Mouse (Mus musculus) liver, adult 2 months (tissue): ENCODE results near the gene Gm49776. TPM values are rescaled to one million over a fixed set of nuclear protein-coding genes. Genes with fewer than 3 reads are reported as not detected.

Experiments
- DNase-seq: peaks from one replicate; pipeline ENCODE4 v3.0.0-alpha.2; 2011; ENCODE audit warnings: low read depth, low spot score; ENCODE audit errors: extremely low read depth
- H3K27ac ChIP-seq: fragments of 200-500 bp; replicated peaks from 2 replicates; pipeline ENCODE4 v1.5.1; 2012; ENCODE audit warnings: low read depth, mild to moderate bottlenecking, control low read depth, inconsistent platforms, low read length; ENCODE audit not compliant: insufficient read depth
- H3K27me3 ChIP-seq: fragments of 200-500 bp; 2 replicates; pipeline ENCODE4 v1.6.1; 2012; ENCODE audit warnings: mild to moderate bottlenecking, moderate library complexity, low read length, inconsistent platforms; ENCODE audit not compliant: control insufficient read depth, insufficient read depth
- H3K36me3 ChIP-seq: fragments of 200-500 bp; 2 replicates; pipeline ENCODE4 v1.6.1; 2012; ENCODE audit warnings: low read length, inconsistent platforms; ENCODE audit not compliant: control insufficient read depth, insufficient read depth
- H3K4me1 ChIP-seq: fragments of 200-500 bp; 2 replicates; pipeline ENCODE4 v1.6.1; 2011; ENCODE audit warnings: low read length; ENCODE audit not compliant: control insufficient read depth, insufficient read depth
- H3K4me3 ChIP-seq: fragments of 200-500 bp; 2 replicates; pipeline ENCODE4 v1.5.1; 2011; ENCODE audit warnings: low read depth, mild to moderate bottlenecking, control low read depth, low read length, moderate library complexity; ENCODE audit not compliant: insufficient read depth
- H3K79me2 ChIP-seq: fragments of 200-500 bp; 2 replicates; pipeline ENCODE4 v1.6.1; 2012; ENCODE audit warnings: inconsistent platforms, mild to moderate bottlenecking, low read length, moderate library complexity; ENCODE audit not compliant: control insufficient read depth, insufficient read depth
- H3K9ac ChIP-seq: fragments of 200-500 bp; 2 replicates; pipeline ENCODE4 v1.6.1; 2012; ENCODE audit warnings: low read depth, mild to moderate bottlenecking, control low read depth, inconsistent platforms, low read length
- CTCF ChIP-seq: fragments of 200-500 bp; IDR thresholded peaks from 2 replicates; pipeline ENCODE4 v1.5.1; 2011; ENCODE audit warnings: low read depth, low read length, control low read depth
- POLR2A ChIP-seq: fragments of 200-500 bp; IDR thresholded peaks from 2 replicates; pipeline ENCODE4 v1.6.1; 2011; ENCODE audit warnings: low read length, control low read depth; ENCODE audit not compliant: insufficient read depth; ENCODE audit errors: extremely low read depth
- WGBS: fragments of 180-500 bp; shearing (Covaris S2); methylation state at CpG from one replicate; pipeline ENCODE4 v1.1.7; 2018; 5-methylcytosine and 5-hydroxymethylcytosine counted together
- polyA plus RNA-seq: library from polyadenylated mRNA; depleted of rRNA; stranded (reverse); fragments of >200 nt; gene quantifications from 2 replicates; pipeline ENCODE4 v1.2.3, GENCODE M21; 2012
- total RNA-seq: library from RNA; depleted of rRNA; stranded (reverse); fragments of >200 nt; gene quantifications from 2 replicates; pipeline ENCODE4 v1.2.3, GENCODE M21; 2014

Gene Gm49776
- total and polyA plus RNA-seq, 2 experiments, result not detected

DNA sequence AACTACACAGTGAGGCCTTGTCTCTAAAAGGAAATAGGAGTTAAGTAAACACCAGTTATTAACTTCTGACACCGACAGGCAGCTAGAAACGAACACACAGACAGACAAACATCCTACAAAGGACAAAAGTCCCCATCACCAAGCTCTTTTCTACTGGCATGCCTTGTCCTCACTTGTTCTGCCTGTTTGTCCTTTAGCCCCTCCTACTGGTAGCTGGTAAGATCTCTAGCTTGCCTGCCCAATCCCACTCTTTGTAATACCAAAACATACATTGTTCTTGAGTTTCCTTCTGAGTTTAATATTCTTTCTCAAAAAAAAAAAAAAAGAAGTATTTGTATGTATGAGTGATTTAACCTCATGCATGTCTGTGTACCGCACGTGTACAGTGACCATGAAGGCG is 10.1 kb upstream of the Gm49776 start:
- no peak for DNase-seq
- no peaks in the 10 kb centered on the region for H3K79me2 ChIP-seq
- H3K4me3 ChIP-seq, result no peak overlapping the region
- no peaks in the 10 kb centered on the region for H3K27me3 ChIP-seq
- no peaks in the 10 kb centered on the region for H3K4me1 ChIP-seq
- no peak overlapping the region for H3K9ac ChIP-seq
- 82% methylated on average over 5 of the region's 5 CpGs for WGBS
- no peak overlapping the region for H3K27ac ChIP-seq
- peaks cover 51% of the 10 kb centered on the region for H3K36me3 ChIP-seq
- no peak for TF ChIP-seq CTCF
- no peak for TF ChIP-seq POLR2A

DNA sequence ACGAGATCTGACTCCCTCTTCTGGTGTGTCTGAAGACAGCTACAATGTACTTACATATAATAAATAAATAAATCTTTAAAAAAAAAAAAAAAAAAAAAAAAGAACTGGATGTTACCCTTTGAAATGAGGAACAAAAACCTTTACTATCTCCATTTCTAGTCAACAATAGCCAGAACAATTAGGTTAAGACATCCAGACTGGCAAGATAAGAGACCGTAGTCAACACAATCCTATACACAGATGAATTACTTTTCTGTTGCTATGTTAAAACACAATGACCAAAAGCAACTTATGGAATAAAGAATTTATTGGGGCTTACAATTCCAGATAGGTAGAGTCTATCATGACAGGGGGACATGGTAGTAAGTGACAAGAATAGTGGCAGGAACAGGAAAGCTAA is 6.9 kb upstream of the Gm49776 start:
- no peaks in the 10 kb centered on the region for H3K79me2 ChIP-seq
- H3K36me3 ChIP-seq, result peaks cover 33% of the 10 kb centered on the region
- no peak overlapping the region for H3K9ac ChIP-seq
- H3K4me1 ChIP-seq, result no peaks in the 10 kb centered on the region
- no peak for TF ChIP-seq CTCF
- TF ChIP-seq POLR2A, result no peak
- no peak overlapping the region for H3K27ac ChIP-seq
- 83% methylated on average over 2 of the region's 2 CpGs for WGBS
- DNase-seq, result no peak
- H3K4me3 ChIP-seq, result no peak overlapping the region
- H3K27me3 ChIP-seq, result no peaks in the 10 kb centered on the region

DNA sequence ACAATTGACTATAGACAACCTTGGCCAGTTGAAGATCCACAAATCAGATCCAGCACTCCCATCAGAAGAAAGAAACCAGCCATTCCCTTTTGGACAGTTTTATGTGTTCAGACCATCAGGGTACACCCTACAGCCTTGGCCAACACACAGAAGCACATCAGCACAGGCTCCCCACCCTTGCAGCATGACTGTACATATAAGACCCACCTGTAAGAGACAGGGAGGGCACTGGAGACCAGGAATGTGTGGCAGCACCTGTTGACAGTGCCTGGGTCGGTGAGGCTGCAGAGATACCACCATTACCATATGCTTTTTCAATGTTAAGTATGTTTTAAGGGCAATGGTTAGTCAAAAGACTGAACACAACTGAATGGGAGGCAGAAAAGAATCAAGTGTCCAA is 4.3 kb downstream of the Gm49776 start:
- TF ChIP-seq POLR2A, result no peak
- no peak for TF ChIP-seq CTCF
- Histone ChIP-seq H3K36me3 (peaks cover 46% of the 10 kb centered on the region), H3K27me3 (no peaks in the 10 kb centered on the region), H3K4me3 (no peak overlapping the region), H3K9ac (no peak overlapping the region), H3K79me2 (peaks cover 5% of the 10 kb centered on the region; the same call in 1 of the 2 replicates), H3K27ac (no peak overlapping the region), H3K4me1 (peaks cover 7% of the 10 kb centered on the region)
- 89% methylated on average over 1 of the region's 1 CpGs for WGBS
- DNase-seq, result no peak

DNA sequence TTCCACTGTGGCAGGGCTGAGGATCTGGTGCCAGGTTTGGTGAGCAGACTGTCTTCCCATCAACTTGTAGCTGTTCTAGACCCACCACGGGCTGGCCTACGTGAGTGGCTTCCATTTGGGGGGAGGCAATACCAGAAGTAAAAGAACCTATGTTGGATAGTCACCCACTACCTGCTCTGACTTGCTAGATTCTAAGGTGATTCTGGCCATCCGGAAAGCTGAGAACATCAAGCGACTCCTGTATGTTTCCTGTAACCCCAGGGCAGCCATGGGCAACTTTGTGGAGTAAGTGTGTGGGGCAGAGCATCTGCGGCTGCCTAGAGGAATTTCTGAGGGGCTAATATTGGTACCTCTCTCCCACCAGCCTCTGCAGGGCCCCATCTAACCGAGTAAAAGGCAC is 5.4 kb downstream of the Gm49776 start:
- H3K27me3 ChIP-seq, result no peaks in the 10 kb centered on the region
- no peak for TF ChIP-seq CTCF
- no peak for TF ChIP-seq POLR2A
- no peak overlapping the region for H3K27ac ChIP-seq
- H3K9ac ChIP-seq, result no peak overlapping the region
- H3K4me1 ChIP-seq, result peaks cover 7% of the 10 kb centered on the region
- WGBS, result 85% methylated on average over 6 of the region's 6 CpGs
- H3K79me2 ChIP-seq, result peaks cover 10% of the 10 kb centered on the region; the same call in 1 of the 2 replicates
- peaks cover 38% of the 10 kb centered on the region for H3K36me3 ChIP-seq
- no peak for DNase-seq
- no peak overlapping the region for H3K4me3 ChIP-seq

DNA sequence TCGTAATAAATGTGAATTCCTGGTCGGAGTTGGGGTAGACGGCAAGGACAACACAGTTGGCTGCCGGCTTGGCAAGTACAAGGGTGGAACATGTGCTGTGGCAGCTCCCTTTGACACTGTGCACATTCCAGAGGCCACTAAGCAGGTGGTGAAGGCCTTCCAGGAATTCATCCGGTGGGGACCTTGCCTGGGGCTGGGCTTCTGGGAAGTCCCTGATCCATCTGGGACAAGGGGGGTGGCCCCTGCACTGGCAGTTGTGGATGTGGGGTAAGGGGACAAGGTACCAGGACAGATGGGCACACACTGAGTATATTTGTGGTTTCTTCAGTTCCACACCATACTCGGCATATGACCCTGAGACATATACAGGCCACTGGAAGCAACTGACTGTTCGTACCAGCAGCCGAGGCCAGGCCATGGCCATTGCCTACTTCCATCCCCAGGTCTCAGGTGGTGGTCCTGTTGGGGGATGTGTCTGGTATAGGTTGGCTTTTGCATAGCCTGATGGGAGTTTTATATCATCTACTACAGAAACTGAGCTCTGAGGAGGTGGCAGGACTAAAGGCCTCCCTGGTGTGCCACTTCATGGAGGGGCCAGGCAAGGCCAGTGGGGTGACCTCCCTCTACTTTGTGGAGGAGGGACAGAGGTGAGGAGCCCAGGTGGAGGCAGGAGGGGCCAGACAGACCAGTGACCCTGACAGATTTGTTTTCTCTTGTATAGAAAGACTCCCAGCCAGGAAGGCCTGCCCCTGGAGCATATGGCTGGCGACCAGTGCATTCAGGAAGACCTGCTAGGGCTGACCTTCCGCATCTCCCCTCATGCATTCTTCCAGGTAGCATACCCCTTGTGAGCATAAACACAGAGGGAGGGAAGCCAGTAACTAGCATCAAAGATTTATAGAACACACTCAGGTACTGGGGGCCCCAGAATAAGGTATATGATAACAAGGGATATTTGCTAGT is 7.0 kb downstream of the Gm49776 start:
- TF ChIP-seq POLR2A, result no peak
- TF ChIP-seq CTCF, result no peak
- peaks cover 10% of the 10 kb centered on the region; the same call in 1 of the 2 replicates for H3K79me2 ChIP-seq
- H3K27me3 ChIP-seq, result no peaks in the 10 kb centered on the region
- DNase-seq, result no peak
- peaks cover 29% of the 10 kb centered on the region for H3K36me3 ChIP-seq
- H3K4me3 ChIP-seq, result no peak overlapping the region
- WGBS, result 80% methylated on average over 10 of the region's 10 CpGs
- no peak overlapping the region for H3K9ac ChIP-seq
- peaks cover 9% of the 10 kb centered on the region for H3K4me1 ChIP-seq
- no peak overlapping the region for H3K27ac ChIP-seq

DNA sequence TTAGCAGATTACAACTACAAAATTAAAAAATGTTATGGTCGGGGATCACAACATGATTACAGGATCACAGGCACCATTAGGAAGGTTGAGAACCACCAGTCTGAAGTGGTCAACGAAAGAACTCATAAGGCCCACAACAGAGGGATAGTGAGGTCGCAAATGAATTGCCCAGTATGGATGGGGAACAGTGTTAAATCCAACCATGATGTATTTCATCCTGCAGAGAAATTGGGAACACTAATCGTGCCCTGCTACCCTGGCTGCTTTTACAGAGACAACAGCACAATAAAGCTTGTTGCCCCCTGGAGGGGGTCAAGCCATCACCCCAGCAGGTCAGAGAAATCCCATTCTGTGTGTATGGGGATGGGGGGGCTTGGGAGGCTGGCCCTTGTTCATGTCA is 7.9 kb downstream of the Gm49776 start:
- no peak for DNase-seq
- Histone ChIP-seq H3K4me3 (no peak overlapping the region), H3K79me2 (peaks cover 10% of the 10 kb centered on the region; the same call in 1 of the 2 replicates), H3K27me3 (no peaks in the 10 kb centered on the region), H3K4me1 (peaks cover 9% of the 10 kb centered on the region), H3K9ac (no peak overlapping the region), H3K36me3 (peaks cover 27% of the 10 kb centered on the region), H3K27ac (no peak overlapping the region)
- TF ChIP-seq POLR2A (no peak), CTCF (no peak)
- WGBS, result 61% methylated on average over 4 of the region's 4 CpGs
